Mouse (Mus musculus): ENCODE data around the gene Serinc4.
A peak's percentile ranks its signal among the peaks of the same experiment; 100 is the strongest.

Serinc4 gene

DNA sequence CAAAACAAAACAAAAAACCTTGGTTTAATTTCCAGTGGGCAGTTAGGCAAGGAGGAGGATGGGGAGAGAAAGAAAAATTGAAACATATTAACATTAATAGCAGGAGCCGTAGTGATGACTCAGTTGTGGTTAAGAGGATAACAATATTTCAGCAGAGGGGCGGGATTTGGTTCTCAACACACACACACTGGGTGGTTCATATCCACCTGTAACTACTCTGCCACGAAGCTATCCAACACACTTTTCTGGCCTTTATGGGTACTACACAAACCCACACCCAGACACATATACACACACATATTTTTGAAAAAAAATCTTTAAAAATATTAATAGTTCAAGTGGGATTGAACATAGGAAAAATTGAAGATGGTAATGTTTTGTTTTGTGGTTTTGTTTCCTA, 9.6 kb downstream of the Serinc4 start:
- DNase-seq, result no peak

DNA sequence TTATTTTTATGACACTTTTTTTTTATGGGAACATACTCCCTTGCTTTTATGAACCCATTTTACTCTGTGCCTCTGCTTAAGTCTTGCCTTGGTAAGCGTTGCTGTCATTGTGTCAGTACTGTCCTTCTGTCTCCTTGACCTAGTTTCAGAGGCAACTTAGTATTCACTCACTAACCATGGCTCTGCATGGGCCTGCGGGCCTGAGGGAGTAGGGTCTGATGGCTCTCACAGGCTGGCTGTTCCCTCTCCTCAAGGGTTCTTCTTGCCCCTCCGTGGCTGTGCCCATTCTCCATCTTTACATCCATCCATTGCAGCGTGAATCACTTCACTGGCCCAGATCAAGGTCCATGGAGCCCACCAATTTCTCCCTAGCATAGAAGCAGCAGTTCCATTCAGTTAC, 10.1 kb downstream of the Serinc4 start:
- no peak for DNase-seq

DNA sequence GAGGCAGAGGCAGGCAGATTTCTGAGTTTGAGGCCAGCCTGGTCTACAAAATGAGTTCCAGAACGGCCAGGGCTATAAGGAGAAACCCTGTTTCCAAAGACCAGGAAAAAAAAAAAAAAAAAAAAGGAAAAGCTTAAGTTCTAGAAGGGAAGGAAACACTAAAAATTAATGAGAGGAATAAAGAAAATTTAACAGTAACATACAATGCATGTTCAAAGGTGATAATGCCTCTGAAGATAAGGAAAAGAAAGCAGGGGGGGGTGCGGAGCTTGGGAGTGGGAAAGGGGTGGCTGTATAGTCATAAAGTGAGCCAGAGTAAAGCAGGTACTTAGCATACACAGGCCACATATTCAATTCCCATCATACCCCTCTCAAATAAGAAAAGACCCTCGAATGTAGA, 11.5 kb downstream of the Serinc4 start:
- DNase-seq, result no peak

DNA sequence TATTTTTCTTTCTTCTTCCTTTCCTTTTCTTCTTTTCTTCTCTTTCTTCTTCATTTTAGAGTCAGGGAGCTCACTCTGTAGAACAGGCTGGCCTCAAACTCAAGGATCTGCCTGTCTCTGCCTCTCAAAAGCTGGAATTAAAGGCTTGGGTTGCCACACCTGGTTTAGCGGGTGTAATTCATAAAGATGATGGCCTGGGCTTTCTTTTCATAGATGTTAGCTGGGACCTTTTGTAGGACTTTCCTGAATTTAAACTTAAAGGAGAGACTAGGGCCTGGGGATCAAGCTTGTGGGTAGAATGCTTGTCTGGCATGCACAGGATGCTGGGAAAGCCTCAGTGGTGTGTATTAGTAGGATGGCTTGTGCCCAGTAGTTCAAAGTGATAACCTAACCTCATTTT, 12.4 kb downstream of the Serinc4 start, which contains the start of gene Ell3:
TSS of gene Ell3 (minus strand) at position 101 of the 400 bp plus-strand sequence.
- DNase-seq, result no peak

DNA sequence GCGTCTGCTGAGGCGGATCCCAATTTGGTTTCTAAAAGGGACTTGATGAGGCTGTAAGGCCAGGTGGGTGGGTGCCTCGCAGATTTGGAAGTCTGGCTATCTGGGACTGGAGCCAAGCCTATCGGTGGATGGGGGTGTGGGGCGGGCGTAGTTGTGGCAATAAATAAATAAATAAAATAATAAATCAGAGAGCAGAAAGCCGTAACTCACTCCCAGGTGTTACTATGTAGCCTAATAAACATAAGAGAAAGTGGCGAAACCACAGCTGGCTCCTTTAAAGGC, 13.6 kb downstream of the Serinc4 start:
- DNase-seq, result peak; percentile 28

DNA sequence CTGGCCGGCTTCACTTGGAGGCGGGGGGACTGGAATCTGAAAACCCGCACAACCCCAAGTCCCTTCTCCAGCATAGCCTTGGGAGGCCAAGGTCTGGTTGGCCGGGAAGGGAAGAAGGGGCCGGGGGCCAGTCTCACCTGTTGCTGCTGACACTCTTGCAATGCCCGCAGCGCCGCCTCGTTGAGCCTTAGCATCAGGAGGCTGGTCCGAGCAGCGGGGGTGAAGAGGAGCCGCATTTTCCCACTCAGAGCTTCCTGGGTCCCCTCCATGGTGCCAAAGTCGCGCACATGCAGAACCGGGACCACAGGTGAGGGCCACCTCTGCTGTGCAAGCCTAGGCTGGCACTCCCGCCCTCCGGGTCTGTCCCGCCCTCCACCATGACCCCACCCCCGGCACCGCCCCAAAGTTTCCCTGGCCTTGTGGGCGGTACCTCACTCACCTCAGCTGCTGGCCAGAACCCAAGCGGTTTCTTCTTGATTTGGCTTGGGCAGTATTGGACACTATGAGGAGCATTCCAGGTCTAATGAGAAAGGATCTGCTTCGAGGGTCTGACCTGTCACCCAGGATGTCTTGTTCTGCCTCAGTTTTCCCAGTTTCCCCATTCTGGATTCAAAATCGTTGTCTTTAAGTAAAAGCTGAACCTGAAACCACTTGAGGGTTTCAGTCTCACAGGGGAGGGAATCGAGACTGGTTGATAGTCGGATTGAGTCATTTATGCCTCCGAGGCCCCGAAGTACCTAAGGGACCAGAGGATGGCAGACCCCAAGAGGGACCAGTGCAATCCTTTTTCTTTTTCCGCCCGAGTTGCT, 14.1 kb downstream of the Serinc4 start:
- DNase-seq, result peak; percentile 89

DNA sequence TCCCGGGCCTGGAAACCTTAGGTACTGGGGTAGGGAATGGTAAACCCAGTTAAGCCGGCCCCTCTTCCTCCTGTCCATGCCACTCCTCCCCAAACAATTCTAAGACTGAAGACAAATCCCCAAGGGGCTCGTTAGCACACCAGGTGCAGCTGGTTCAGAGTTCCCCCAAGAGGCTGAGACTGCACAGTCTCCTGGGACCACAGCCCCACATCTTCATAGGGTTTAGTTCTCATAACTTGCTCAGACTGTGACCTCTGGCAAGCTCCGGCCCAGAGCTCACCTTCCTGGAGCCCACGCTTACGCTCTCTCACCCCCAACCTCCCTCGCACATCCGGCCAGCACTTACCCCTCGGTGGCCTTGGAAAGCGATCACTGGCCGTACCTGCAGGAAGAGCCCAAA, 14.8 kb downstream of the Serinc4 start:
- peak; percentile 12 for DNase-seq

DNA sequence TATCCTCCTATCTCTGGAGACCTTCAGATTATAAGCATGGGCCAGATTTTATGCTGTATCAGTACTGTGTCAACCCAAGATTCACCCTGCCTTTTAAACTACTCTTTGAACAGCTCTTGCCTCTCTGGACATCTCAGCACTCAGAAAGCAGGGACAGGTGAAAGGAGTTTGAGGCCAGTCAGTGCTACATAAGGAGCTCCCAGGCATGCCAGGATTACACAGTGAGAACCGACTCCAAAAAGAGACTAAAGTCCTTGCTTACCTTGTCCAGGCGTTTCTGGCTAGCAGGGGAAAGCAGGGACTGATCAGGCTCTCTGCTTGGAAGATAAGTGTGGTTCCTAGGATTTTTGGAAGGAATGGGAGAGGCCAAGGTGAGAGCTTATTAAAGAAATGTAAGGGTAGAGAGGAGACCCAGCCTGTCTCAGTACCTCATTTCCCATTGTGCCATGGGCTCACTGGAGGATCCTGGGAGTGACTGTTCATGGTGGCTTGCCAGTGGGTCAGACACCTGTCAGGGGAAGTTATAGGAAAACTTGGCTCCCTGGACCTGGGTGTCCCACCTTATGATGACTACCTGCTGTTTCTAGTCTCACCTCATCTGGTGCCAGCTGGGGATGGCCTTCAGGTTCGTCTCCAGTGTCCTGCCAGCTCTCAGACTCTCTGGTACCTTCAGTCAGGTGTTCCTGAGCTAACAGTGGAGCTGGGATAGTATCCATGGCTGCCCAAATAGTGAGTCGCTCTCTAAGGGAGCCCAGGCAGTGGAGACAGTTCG, 15.6 kb downstream of the Serinc4 start:
- no peak for DNase-seq

DNA sequence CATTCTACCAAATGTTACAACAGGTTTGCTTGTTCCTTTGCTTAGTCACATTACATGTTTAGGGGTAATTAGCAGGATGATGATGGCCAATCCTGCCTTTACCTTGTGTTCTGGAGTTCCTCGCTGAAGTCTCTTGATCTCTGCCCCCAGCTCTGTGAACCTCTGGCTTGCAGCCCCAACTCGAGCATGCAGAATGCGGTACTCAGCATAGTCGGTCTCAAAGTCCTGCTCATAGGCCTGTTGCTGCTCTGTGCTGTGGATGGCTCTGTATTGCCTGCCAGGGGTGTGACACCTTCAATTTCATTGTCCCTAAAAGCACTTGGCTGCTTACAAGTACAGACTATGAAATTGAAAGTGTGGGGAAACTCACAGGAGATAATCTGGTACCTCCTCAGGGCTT, 16.8 kb downstream of the Serinc4 start:
- peak; percentile 55 for DNase-seq

DNA sequence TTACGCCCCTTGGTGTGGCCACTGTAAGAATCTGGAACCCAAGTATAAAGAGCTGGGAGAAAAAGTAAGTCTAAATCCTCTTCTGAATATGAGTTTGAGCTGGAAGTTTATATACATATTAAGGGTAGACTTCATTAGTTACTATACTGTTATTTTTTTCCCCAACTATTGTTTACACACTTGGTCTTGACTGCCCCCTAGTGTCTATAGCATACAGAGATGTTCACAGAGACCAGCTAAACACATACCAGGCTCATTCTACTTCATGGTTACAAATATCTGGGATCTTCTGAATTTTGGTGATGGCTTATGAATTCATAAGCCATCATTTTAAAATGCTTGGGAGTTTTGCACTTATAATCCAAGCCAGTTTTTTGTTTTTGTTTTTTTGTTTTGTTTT, 21.7 kb downstream of the Serinc4 start:
- DNase-seq, result no peak

DNA sequence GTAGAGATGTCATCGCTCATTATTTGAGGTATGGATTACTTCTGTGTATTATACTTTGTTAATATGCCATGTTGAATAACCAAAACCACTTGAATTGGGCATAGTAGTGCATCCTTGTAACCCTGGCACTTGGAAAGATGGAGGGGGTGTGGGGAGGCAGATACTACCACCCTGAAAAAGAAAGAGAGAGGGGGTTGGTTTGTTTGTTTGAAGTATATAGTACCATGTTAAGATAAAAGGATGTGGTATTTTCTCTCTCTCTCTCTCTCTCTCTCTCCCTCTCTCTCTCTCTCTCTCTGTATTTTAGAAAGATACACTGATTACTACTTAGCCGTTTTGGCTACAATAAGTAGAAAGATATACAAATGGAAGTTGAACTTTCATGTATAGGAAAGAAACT, 30.7 kb downstream of the Serinc4 start:
- DNase-seq, result no peak

DNA sequence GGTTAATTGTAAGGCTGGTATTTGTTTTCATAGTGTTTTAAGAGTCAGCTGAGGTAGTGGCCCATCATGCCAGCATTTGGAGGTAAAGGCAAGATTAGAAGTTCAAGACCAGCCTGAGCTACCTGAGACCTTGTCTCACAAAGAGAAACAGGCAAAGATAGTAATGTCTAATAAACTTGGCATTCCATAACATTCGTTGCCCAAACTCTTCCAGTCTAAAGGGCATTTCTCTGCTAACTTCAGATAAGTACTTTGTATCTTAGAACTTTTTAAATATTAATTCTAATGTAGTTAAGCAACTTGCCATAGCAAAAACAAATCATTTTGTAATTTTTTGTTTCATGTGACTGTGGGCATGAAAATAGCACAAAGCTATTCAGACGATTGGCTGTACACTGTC, 33.4 kb downstream of the Serinc4 start:
- no peak for DNase-seq

DNA sequence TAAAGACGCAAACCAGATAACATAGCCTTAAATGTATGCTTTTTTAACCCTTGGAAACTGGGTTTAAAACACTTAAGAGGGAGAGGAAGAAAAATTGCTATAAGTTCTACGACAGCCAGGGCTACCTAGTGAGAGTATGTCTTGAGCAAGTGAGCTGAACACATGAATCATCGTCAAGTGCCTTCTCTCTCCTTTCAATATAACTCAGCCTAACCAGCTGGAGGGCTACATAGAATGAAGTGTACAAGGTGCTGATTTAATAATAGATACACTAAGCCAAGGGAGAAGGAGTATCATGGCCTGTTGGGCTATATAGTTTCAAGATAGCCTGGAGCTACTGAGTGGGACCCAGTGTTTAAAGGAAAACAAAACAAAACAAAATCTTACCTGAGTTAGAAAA, 38.1 kb downstream of the Serinc4 start:
- DNase-seq, result no peak

DNA sequence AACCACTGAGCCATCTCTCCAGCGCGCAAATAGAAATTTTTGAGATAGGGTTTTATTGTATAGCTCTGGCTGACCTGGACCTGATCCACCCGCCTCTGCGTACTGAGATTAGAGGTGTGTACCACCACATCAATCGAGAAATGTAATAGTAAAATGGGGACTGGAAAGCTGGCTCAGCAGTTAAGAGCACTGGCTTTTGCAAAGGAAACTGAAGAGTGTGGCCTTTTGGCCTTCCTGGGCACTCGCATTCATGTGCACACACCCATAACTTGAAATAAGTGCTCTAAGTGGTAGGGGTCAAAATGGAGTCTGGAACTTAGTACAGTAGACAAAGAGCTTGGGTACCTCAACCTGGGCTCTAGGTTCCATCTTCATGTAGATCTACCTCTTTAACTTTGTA, 40.2 kb downstream of the Serinc4 start:
- DNase-seq, result no peak

DNA sequence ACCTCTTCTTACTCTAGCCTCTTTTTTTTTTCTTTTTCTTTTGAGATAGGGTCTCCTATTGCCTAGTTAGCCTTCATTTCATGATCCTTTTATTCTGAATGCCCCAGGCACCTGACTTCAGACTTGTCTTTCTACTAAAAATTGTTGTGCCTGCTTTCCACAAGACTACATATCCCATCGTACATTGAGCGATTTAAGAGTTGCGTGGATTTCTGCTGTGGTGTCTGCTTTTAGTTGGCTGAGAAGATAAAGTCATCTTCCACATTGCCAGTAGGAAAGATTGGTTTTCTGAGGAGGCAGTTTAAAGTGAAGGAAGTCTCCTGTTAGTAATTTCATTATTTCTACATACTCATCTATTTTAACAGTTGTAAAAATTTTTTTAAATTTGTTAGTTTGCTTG, 41.0 kb downstream of the Serinc4 start:
- no peak for DNase-seq

DNA sequence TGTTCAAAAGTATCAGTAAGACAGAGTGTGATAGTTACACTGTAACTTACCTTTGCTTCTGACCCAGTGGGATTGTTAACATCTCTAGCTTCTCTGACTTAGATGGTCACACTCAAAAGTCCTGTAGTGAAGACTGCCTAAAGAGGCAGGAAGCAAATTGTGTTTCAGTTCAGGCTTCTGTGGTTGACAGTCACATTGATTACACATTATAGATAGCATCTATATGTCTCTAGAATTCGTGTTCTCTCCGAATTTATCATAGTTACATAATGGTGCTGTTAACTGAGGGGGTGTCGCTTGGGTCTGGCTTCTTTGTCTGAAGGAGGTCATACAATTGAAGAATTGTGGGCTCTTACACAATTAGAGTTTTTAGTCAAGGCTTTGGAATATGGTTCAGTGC, 41.5 kb downstream of the Serinc4 start:
- no peak for DNase-seq

DNA sequence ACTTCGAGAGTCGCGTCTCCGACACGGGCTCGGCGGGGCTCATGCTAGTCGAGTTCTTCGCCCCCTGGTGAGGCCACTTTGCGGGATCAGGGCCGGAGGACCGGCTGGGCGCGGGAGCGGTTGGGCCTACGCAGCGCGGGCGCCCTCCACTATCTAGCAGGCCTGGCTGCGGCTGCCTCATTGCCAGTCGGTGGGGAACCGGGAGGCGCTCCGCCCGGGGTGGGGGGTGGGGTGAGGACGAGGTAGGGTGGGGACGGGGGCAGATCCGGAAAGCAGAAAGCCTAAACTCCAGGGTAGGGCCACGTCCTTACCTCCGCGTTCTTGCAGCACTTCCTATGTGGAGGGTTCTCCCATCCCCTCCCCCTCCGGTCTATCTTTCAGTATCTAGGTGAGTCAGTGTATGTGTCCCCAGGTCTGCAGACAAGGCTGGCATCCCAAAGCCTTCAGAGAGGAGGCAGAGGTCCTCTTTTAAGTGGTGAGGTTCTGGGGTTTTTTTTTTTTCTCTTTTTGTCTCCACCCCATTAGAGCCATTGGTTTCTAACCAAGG, 42.4 kb downstream of the Serinc4 start:
- DNase-seq, result no peak

DNA sequence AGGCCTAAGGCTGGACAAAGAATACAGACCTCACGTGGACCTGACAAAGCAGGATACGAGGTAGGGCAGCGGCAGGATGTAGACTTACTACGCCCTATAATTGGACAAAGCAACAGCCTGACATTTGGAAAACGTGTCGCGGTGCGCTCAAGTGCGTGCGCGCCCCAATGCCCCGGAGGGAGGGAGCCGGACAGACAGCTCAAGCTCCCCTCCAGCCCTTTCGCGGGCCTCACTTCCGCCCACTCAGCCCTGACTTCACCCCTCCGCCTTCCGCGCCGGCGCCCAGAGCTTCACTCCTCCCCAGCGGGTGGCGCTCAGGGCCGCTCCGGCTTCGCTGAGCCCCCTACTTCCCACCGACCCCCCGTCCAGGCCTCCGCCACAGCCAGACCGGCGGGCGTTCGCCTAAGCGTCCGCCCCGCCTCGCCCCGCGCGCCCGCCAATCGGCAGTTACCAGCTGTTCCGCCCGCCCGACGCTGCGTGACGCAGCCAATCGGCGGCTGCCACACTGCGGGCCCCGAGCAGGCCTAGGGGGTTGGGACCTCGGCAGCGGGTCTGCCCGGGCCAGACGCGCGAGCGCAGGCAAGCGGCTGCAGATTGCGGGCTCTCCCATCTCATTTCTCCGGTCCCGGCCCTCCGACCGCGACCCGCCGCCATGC, 43.1 kb downstream of the Serinc4 start, which contains the start of the genes Pdia3 and Catsper2:
TSS of gene Pdia3 (plus strand) at position 389 of the 656 bp plus-strand sequence.
TSS of gene Catsper2 (minus strand) at position 406 of the 656 bp plus-strand sequence.
- peak; percentile 98 for DNase-seq

DNA sequence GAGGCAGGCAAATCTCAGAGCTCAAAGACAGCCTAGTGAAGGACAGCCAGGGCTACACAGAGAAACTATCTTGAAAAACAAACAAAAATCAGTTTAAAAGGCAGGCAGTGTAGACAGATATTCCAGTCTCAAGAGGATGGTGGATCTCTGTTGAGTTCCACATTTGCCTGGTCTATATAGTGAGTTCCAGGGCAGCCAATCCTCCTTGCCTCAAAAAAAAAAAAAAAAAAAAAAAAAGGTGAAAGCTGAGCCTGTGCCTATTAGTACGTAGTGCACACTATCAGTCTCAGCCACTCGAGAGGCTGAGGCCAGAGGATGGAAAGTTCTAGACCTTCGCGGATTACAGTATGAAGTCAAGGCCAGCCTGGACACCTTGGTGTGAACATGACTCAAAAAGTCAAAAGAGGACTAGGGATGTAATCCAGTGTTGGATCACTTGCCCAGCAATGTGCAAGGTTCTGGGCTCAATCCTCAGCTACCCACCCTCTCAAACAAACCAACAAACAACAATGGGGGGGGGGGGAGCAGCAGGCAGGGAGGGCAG, 43.7 kb downstream of the Serinc4 start:
- DNase-seq, result no peak

DNA sequence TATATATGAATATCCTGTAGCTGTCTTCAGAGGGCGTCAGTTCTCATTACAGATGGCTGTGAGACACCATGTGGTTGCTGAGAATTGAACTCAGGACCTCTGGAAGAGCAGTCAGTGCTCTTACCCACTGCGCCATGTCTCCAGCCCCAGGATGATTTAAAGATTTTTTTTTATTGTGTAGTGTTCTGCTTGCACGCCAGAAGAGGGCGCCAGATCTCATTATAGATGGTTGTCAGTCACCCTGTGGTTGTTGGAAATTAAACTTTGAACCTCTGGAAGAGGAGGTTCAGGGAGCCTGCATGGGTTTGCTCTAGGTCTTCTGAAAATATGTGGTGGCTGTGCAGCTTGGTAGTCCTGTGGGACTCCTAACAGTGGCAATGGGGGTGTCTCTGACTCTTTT, 48.4 kb downstream of the Serinc4 start:
- peak; percentile 29 for DNase-seq

DNA sequence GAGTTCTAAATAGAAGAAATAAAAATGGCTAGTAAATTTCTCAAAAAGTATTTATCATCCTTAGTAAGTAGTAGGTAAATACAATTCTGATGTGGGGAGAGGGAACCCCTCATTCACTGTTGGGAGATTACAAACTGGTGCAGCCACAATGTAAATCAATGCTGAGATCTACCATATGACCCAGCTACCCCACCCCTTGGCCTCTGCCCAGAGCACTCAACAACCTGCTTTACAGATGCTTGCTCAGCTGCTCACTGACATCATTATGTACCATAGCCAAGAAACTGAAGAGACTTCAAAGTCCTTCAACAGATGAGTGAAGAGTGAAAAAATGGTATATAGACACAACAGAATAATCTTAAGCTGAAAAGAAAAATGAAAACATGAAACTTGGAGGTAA, 53.3 kb downstream of the Serinc4 start:
- DNase-seq, result peak; percentile 28

DNA sequence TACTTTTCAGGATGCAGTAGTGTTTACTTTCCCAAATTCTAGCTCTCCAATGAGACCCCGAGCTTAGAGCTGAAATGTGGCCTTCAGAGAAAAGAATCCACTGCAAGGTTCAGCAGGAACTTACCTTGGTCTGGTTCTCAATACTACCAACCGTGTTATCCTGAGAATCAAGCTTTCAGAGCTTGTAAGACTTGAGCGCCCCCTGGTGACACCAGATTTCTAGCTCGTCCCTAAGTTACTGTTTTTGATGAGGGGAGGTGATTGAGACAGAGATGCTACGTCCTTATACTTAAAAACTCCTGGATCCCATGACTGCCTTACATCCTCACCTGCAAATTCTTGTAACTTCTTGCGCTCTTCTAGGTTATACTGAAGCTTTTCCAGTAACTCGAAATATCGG, 60.0 kb downstream of the Serinc4 start:
- peak; percentile 92 for DNase-seq
